Mouse (Mus musculus) retina, postnatal 1 day (tissue): ENCODE results near the gene Rps19.
"Not testable (repeated sequence)": the region's sequence is repeated elsewhere in the genome, so short reads cannot be mapped to it uniquely, and the experiment has no call there.

ENCODE experiments used
- DNase-seq: peaks from one replicate; pipeline ENCODE4 v3.0.0-alpha.2; 2012

The Rps19 gene

GRCm38 (mm10) chr7:24883896-24884692 is at the start of gene Rps19:
Rps19 (plus strand) TSS chr7:24884371.
- DNase-seq: peak; percentile 100

- not testable (repeated sequence) for DNase-seq
These were observed 45.3 kb upstream of the Rps19 start for GRCm38 (mm10) chr7:24838732-24839409.

GRCm38 (mm10) chr7:24839410-24839808 is 44.8 kb upstream of the Rps19 start:
- no peak for DNase-seq

GRCm38 (mm10) chr7:24840331-24840730 is 43.8 kb upstream of the Rps19 start:
- DNase-seq: no peak

GRCm38 (mm10) chr7:24841009-24841408 is 43.2 kb upstream of the Rps19 start:
- DNase-seq: no peak

- no peak for DNase-seq
These were observed 40.0 kb upstream of the Rps19 start for GRCm38 (mm10) chr7:24844144-24844543.

GRCm38 (mm10) chr7:24845181-24845580 is 39.0 kb upstream of the Rps19 start:
- no peak for DNase-seq

GRCm38 (mm10) chr7:24845713-24846112 is 38.5 kb upstream of the Rps19 start:
- peak; percentile 30 for DNase-seq

GRCm38 (mm10) chr7:24846576-24846975 is 37.6 kb upstream of the Rps19 start:
- not testable (repeated sequence) for DNase-seq

- no peak for DNase-seq
These were observed 34.0 kb upstream of the Rps19 start for GRCm38 (mm10) chr7:24850162-24850561.

GRCm38 (mm10) chr7:24850899-24851303 is 33.3 kb upstream of the Rps19 start:
- no peak for DNase-seq

GRCm38 (mm10) chr7:24851596-24852325 is 32.4 kb upstream of the Rps19 start:
- DNase-seq: no peak

- no peak for DNase-seq
These were observed 31.5 kb upstream of the Rps19 start for GRCm38 (mm10) chr7:24852557-24853232.

- DNase-seq: no peak
These were observed 31.0 kb upstream of the Rps19 start for GRCm38 (mm10) chr7:24853233-24853563.

GRCm38 (mm10) chr7:24853695-24854094 is 30.5 kb upstream of the Rps19 start:
- no peak for DNase-seq

GRCm38 (mm10) chr7:24856460-24857120 is 27.6 kb upstream of the Rps19 start:
- peak; percentile 54 for DNase-seq

- no peak for DNase-seq
These were observed 24.9 kb upstream of the Rps19 start for GRCm38 (mm10) chr7:24859234-24859633.

GRCm38 (mm10) chr7:24861913-24862312 is 22.3 kb upstream of the Rps19 start, which contains the start of gene Gm9844:
Gm9844 (plus strand) TSS chr7:24862213.
- no peak for DNase-seq

- DNase-seq: no peak
These were observed 21.3 kb upstream of the Rps19 start for GRCm38 (mm10) chr7:24862853-24863252.

- DNase-seq: no peak
These were observed 20.0 kb upstream of the Rps19 start for GRCm38 (mm10) chr7:24864156-24864555.

- DNase-seq: no peak
These were observed 15.1 kb upstream of the Rps19 start for GRCm38 (mm10) chr7:24869080-24869479.

- DNase-seq: peak; percentile 49
These were observed 14.5 kb upstream of the Rps19 start, which contains the start of the genes Lypd4 and Dmrtc2 for GRCm38 (mm10) chr7:24869532-24870165. Lypd4 (minus strand) TSS chr7:24869941. Dmrtc2 (plus strand) TSS chr7:24870057.
